Mouse (Mus musculus): ENCODE data around the gene Gzmk. TPM values are rescaled to one million over a fixed set of nuclear protein-coding genes. Genes with fewer than 3 reads are reported as not detected.
A peak's percentile ranks its signal among the peaks of the same experiment; 100 is the strongest.
"Not testable (repeated sequence)": the region's sequence is repeated elsewhere in the genome, so short reads cannot be mapped to it uniquely, and the experiment has no call there.

Gzmk gene
- 0.15 and 0.24 TPM in 2 replicates for polyA plus RNA-seq (2012; rRNA removed)

DNA sequence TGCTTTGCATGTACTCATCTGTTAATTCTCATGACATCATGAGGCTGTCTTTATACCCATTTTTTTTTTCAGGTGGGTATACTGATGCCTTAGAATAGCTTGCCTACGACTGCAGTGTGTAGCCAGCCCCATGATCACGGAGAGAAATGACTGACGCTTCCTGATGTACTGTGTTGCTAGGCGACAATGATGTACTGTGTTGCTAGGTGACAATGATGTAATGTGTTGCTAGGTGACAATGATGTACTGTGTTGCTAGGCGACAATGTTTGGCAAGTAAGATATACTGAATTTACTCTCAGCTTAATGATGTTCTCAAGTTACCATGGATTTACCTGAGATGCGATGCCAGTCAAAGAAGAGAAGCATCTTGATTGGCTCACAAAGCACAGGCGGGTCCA lies at the start of gene Gzmk:
Gene Gzmk, minus strand, starts transcription at position 98 of the 400 bp plus-strand sequence.
- peak; percentile 56 to 69 for DNase-seq (ENCODE audit: extremely low spot score in 1 of 2, low spot score in 1 of 2)

DNA sequence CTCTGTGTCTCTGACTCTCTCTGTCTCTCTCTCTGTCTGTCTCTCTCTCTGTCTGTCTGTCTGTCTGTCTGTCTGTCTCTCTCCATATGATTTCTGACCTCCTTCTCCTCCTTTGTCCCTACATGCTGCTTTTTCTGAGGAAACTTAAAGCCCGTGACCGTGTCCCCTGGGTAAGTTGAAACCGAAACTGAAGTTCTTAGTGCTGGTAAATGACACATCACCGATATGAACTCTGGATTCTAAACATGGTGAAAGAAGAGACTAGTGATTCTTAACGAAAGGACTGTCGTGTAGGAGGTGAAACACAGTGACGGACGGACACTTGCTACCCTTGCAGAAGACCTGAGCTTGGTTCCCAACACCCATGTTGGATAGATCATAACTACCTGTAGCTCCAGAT lies 45.5 kb upstream of the Gzmk start:
- DNase-seq (ENCODE audit: extremely low spot score in 1 of 2, low spot score in 1 of 2), result no peak

DNA sequence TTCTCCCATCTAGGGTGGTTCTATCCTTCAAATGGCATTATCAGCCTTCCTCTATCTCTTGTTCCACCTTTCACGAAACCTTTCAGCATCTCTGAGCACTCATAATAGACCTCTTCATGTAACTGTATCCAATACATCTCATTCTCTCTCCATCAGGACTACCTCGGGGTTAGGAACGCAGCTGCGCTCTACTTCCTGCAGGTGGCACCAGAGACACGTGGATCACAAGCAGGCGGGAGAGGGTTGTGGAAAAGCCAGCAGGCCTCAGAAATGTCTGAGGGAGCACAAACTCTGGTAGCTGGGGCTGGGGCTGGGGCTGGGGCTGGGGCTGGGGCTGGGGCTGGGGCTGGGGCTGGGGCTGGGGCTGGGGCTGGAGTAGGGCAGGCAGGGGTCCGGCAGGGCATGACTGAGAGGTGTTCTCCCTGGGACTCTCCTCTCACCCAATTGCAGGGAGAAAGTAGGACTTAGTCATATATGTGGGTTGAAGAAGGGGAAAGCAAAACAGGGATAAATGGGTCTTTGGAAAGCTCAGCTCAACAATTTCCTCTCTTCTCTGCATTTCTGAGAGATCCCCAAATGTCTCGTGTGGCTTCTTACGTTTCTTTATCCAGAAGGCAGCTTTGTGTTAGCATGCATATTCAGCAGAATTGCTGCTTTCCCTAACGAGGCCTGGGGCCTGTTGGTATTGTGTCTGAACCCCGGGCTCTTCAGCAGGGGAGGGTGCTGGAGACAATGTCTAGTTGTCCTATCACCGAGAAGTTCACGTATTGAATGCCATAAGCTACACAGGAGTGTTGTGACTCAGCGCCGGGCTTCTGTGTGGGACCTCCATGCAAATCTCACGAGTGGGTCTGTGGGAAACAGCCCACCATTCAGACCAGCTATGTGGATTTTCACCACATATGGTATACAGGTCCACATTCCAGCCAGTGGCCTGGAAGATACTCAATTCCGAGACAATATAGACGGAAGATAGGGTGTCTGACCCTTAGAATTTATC lies 44.4 kb upstream of the Gzmk start:
- peak; percentile 32 to 92 for DNase-seq (ENCODE audit: extremely low spot score in 1 of 2, low spot score in 1 of 2)

DNA sequence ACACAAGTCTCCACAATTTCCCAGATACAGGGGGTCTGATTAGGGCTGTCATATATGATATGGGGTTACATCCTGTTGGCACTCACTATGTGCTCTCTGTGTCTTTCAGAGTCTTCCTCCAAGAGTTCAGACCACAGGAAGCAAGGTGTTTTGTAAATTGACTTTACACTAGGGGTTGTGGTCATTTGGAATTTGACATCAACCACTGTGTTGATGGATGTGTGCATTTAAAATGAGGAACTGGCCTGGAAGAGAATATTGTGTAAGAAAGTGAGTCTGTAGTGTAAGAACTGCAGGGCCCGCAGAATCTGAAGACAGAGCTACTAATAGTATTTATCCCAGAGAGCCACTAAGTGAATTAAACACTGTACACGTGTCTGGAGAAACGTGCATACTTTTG lies 41.5 kb upstream of the Gzmk start:
- no peak for DNase-seq (ENCODE audit: extremely low spot score in 1 of 2, low spot score in 1 of 2)

DNA sequence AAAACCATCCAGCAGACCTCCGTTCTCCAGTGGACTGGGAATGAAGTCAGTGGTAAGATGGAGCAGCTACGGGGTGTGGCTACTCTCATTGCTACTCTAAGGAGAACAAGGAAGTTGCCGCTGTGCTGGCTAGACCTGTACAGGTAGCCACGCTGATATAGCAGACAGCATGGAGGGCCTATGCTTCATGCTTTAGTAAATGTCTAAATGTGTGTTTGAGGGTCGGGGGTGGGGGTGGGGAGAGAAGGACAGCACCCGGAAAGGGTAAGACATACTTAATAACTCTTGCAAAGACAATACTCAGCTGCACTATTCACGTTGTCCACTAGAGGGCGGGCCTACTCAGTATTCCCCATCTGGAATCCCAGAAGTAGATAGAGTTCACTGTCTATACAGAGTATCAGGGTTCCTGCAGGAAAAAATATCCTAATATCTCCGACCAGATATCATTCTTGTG lies 40.8 kb upstream of the Gzmk start:
- peak; percentile 64 to 89 for DNase-seq (ENCODE audit: extremely low spot score in 1 of 2, low spot score in 1 of 2)

DNA sequence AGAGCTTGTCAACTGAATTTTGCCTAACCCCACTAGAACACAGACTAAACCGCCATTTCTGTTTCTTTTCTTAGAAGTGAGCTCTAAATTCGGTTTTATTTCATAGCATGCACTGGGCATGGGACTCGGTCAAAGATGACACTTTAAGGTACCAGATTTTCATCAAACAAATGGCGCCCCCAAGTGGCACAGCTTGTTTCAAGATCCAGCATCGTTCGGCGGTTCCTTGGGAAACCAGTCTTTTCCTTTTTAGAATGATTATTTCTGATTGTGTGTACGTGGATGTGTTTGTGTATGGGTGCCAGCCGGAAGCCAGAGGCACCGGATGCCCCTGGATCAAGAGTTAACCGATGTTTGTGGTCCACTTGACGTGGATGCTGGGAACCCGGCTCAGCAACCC lies 39.5 kb upstream of the Gzmk start:
- peak in 1 of 2 experiments; percentile 73 for DNase-seq (ENCODE audit: extremely low spot score in 1 of 2, low spot score in 1 of 2)

DNA sequence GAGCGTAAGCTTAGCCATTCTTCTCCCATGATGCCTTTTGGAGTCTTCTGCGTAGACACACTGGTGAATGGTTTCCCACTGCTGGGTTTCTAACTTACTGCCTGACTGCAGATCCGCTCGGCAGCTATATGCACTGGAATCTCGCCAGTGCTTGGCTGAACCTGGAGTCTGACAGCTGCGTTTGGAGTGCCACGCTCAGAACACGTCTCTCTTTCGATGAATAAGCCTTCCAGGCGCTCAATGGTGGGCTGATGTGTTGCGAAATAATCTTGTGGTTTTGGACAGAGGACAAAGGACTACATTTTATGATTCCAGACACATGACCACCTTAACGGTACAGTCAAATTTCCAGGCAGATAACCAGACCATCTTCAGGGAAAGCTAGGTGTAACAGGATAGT lies 37.1 kb upstream of the Gzmk start:
- peak; percentile 19 to 59 for DNase-seq (ENCODE audit: extremely low spot score in 1 of 2, low spot score in 1 of 2)

DNA sequence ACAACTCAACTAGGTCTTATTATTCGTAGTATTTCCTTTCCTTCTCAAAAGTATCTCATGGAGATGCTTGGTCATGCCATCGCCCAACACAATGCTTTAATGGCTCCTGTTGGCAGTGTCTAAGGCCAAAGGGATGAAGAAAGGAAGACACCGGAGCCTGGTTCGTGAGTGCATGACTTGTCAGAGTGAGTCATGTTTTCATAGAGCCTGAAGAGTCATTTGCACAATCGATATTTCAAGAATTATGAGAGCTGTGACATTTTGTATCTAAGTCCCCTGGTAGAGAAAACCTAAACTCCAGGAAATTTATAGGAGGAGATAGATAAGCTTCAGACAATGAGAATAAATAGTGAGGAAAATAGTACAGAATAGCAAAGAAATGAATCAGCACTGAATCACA lies 33.5 kb upstream of the Gzmk start:
- no peak for DNase-seq (ENCODE audit: extremely low spot score in 1 of 2, low spot score in 1 of 2)

DNA sequence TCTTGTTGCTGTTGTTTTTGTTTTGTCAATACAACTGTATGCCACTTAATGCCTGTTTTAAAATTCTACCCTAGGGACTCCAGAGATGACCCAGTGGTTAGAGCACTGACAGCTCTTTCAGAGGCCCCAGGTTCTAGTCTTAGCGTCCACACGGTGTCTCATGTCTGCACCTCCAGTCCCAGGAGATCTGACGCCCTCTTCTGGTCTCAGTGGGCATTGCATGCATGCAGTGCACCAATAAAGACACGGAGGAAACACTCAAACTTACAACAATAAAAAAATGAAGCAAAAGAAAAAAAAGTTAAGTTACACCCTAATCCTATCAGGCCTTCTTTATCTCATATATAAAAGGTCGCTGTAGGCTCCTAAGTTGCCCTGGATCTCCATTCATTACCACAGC lies 31.5 kb upstream of the Gzmk start:
- DNase-seq (ENCODE audit: extremely low spot score in 1 of 2, low spot score in 1 of 2), result no peak

DNA sequence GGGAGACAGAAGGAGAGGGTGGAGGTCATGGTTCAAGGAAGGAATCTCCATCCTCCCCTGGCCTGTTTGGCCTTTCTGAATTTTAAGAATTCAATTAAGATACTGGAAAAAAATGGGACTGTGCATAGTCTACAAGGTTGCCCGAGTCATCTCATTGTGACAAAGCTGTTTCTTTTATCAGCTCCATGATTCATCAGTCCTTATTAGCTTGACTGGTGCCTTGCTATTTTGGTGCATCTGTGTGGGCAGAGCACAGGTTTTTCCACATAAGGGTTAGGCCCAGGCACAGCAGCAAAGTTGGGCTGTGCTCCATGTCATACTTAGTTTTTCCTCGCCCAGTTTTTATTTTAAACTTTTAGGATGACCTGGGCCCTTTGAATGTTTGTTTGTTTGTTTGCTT lies 31.1 kb upstream of the Gzmk start:
- no peak for DNase-seq (ENCODE audit: extremely low spot score in 1 of 2, low spot score in 1 of 2)

DNA sequence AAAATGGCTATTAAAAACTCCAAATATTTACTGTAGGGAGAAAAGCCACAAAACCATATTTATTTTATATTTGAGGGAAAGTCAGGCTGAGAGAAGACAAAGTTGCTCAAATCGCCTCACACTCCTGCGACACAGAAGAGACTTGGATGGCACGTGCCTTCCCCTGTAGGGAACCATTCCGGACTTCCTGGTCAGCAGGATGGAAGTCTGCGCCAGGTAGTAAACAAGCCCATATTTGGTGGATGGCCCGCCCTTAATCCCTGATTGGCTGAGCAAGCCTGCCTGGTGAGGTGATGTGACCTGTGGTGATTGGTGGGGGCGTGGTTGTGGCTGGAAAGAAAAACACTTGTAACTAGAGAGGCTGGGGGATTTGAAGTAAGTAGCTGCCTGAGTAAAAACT lies 26.9 kb upstream of the Gzmk start:
- DNase-seq (ENCODE audit: extremely low spot score in 1 of 2, low spot score in 1 of 2), result not testable (repeated sequence)

DNA sequence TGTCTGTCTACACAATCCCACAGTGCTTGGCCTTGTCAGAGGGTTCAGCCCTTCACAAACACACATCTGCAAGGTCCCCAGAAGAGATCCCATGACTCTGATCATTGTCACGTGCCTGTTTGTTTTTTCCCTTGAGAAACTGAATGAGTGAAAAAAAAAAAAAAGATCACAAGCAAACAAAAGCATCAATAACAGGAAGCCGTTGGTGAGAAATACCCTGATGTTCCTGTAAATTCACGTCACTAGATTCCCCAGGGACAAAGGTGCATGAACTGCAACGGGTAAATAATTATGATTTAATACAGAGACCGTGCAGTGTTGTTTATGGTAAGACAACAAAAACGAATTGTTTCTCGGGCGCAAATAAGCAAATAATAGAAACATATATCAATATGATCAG lies 19.3 kb upstream of the Gzmk start:
- no peak for DNase-seq (ENCODE audit: extremely low spot score in 1 of 2, low spot score in 1 of 2)

DNA sequence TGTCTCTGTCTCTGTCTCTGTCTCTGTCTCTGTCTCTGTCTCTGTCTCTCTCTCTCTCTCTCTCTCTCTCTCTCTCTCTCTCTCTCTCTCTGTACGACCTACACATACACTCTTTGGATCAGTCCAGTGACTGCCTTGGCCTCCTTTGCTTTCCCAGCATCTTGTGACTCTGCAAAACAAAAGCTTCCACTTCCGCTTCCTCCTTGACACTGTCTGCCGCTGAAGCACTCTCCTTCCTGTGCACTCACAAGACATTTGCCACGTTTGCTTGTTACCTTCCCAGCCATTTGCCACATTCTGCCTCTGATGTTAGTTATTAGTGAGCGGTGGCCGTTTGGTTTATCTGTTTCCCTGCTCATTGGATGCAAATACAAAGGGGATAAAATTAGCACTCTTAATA lies 16.4 kb upstream of the Gzmk start:
- no peak for DNase-seq (ENCODE audit: extremely low spot score in 1 of 2, low spot score in 1 of 2)

DNA sequence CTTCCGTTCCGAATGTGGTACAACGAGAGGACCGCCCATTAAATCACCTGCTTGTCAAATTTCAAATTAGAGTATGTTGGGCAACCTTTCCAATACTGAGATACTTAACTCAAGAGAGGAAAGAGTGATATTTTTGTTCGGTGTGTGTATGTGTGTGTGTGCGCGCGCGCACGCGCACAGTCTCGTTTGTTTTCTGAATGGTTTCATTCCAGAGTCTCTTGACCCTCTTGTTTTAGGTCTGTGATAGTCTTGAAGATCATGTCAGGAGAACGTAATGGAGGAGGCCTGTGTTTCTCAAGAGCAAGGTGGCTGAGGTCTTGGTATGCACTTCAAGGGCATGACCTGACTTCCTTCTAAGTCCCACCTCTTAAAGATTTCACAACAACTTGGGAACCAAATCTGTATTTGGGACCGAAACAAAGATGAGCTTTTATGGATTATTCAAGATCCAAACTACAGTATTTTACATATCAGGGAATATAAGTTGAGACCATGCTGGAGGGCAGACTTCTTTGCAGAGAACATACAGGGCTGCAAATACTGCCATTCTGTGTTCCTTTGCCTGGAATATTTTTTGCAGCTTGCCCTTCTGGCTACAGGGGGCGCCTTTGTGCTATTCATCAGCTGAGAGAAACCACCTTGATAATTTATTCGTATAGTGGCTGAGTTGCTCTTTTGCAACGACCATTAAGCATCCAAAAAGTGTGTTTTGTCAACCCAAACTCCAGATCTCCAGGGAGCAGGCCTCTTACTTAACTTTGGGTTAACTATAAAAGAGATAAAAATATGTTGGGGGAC lies 2.2 kb upstream of the Gzmk start:
- peak in 1 of 2 experiments; percentile 22 for DNase-seq (ENCODE audit: extremely low spot score in 1 of 2, low spot score in 1 of 2)

DNA sequence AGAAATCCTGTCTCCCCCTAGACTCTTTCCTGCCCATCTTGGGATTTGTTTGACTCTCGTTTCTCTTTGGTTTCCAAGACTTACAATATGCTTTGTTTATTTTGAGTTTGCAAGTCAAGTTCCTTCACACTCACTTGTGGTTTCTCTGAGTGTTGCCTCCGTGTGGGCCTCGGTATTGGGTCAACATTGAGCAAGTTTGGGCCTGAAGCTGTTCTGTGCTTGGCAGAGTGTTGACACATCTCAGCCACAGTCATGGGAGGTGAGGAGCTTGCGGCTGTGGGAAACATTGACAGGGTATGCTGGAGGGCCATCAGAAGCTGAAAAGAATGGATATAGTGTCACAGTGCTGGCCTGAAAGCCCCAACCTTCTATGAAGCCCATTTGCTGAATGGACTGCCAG lies 1.4 kb upstream of the Gzmk start:
- DNase-seq (ENCODE audit: extremely low spot score in 1 of 2, low spot score in 1 of 2), result no peak

DNA sequence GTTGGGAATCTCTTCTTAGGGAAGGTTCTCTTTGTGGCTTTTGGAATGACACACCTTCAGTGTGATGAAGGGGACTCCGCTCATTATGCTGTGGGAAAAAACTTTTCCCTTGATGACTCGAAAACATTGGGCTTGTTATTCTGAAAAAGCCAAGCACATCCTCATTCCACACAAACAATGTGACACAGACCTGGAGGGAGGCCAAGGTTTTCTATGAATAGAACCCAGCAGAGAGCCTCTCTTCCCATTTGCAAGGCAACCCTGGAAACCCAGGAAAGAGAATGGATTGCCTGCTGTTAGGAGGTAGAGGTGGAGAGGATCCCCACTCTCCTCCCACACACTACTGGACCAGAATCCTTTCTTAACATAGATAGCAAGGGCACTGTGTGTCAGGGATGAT lies 1.6 kb downstream of the Gzmk start:
- DNase-seq (ENCODE audit: extremely low spot score in 1 of 2, low spot score in 1 of 2), result peak; percentile 35 to 80

DNA sequence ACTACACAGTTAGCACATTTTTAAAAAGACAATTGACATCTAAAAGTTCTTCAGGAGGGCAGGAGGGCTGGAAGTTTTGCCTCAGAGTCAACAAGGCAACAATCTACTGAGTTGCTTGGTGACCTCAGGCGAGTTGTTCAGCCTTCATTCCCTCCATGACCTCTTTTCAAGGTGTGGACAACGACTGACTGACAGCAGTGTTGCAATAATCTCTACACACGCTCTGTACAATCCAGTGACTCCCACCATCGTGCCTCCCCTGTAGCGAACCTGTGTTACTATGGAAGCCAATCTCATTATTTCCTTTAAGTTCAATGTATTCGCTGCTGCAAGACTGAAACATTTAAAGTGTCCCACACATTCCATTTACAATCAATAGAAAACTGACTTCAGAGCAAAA lies 3.9 kb downstream of the Gzmk start:
- DNase-seq (ENCODE audit: extremely low spot score in 1 of 2, low spot score in 1 of 2), result no peak

DNA sequence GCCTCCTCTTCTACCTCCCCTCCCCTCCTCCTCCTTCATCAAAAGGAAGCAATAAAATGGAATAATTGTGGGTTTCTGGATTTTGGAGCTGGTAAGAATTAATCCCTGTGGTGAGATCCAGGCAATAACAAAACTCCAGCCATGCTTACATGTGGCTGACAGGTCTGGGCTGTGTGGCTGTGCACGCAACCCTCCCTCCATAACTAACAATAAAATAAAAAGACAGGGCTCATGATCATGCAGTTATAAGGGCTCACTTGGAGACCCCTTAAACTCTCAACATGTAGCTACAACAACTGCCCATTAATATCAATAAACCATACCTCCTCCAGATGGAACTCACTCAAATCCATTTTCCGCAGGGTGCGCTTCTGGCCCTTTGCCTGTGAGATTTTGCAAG lies 11.8 kb downstream of the Gzmk start:
- no peak for DNase-seq (ENCODE audit: extremely low spot score in 1 of 2, low spot score in 1 of 2)

DNA sequence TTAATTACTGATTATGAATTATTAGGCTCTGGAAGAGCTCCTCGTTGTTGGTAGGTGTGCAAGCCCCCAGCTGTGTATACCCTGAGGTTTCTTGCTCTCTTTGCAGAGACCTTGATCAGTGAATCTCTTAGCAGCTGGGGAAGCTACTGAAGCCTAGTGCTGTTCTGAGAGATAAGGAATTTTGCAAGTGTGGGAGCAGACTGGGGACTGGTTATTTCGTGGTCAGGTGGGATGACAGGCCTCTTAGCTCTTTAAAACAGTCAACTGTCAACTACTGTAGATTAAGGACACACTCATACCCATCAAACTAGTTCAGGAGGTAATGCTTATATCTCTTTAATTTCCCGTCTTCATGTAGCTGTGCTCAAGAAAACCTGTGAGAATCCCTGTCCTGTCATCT lies 13.3 kb downstream of the Gzmk start:
- no peak for DNase-seq (ENCODE audit: extremely low spot score in 1 of 2, low spot score in 1 of 2)

DNA sequence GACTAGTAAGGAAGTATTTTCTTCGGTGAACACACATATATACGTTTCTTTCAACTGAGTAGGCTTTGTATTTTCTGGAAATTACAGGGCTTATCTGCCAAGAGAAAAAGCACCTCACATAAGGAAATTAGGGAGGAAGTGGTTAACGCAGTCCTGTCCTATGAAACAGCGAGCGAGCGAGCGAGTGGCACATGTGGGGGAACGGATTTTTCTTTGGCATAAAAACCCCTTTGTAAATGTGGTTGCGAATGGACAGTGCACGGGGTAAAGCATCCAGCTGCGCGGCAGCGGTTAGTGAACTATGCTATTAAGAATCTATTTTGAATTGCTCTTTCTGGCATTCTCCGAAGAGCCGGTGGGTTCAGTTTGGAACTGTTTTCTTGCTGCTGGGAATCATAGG lies 14.4 kb downstream of the Gzmk start:
- no peak for DNase-seq (ENCODE audit: extremely low spot score in 1 of 2, low spot score in 1 of 2)

DNA sequence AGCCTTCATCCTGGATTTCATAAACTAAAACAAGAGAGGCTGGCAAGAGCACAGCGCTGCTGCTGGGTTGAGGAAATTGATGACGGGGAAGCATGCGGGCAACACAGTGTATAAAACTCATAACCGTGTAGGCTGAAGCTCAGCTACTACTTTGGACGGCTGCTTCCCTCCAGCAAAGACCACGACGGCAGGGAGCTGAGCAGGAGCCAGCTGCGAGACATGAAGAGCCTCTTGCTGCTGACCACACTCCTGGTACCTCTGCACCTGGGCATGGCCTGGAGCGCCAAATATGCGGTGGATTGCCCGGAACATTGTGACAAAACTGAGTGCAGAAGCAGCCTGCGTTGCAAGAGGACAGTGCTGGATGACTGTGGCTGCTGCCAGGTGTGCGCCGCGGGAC lies 16.1 kb downstream of the Gzmk start, which contains the start of gene Esm1:
Gene Esm1, plus strand, starts transcription at position 36 of the 400 bp plus-strand sequence.
- no peak for DNase-seq (ENCODE audit: extremely low spot score in 1 of 2, low spot score in 1 of 2)

Data from frontal cortex, adult 2 months (tissue).